Mouse (Mus musculus) ES-Bruce4 (cell line): ENCODE data around the gene Clic4.

Experiments used
- CTCF ChIP-seq: IDR thresholded peaks from one replicate; pipeline ENCODE4 v1.8.1; 2011; ENCODE audit warnings: low read depth, low read length
- EP300 ChIP-seq: IDR thresholded peaks from 2 replicates; pipeline ENCODE4 v1.6.1; 2011; ENCODE audit warnings: low read depth, low read length; ENCODE audit not compliant: insufficient read depth
- POLR2A ChIP-seq: IDR thresholded peaks from one replicate; pipeline ENCODE4 v1.8.1; 2011; ENCODE audit warnings: low read length; ENCODE audit not compliant: insufficient read depth

DNA sequence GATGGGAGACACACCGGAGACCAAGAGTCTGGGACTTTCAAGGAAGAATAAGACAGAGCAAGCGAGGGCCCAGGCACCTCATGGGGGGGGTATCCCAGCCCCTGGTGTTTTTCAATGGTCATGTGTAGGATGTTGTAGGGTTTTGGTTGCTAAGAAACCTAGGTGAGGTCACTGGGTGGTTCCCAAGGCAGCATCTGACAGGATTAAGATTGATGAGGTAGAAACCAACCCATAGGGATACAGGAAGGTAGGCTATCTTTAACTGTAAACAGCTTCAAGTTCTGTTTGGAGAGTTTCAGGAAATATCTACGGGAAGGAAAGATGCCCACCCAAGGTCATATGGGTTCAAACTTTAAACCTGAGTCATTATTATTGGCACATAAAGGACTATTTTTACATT is 21.2 kb upstream of the Clic4 start:
- TF ChIP-seq CTCF: no peak
- TF ChIP-seq EP300: no peak
- TF ChIP-seq POLR2A: no peak
